Mouse (Mus musculus) midbrain, embryonic 11.5 days (tissue): Measurements from ENCODE around the gene Ptges2. TPM values are rescaled to one million over a fixed set of nuclear protein-coding genes. Genes with fewer than 3 reads are reported as not detected.

Experiments used
- ATAC-seq: fragments of 200-750 bp; cut with Nextera tagmentation; 2 replicates; pipeline ENCODE4 v1.8.0; 2017; ENCODE audit warnings: moderate TSS enrichment, moderate library complexity; ENCODE audit not compliant: low FRiP score
- DNase-seq: peaks from one replicate; pipeline ENCODE4 v3.0.0; 2015; ENCODE audit warnings: low spot score; ENCODE audit errors: missing footprints
- H3K27ac ChIP-seq: fragments of 300-500 bp; sonication (generic); 2 replicates; pipeline ENCODE4 v1.5.1; 2014; ENCODE audit warnings: low read depth, low read length
- H3K27me3 ChIP-seq: fragments of 300-500 bp; sonication (generic); 2 replicates; pipeline ENCODE4 v1.6.1; 2014; ENCODE audit warnings: mild to moderate bottlenecking, low read length, moderate library complexity, mixed read lengths; ENCODE audit not compliant: control insufficient read depth, insufficient read depth
- H3K36me3 ChIP-seq: fragments of 300-500 bp; sonication (generic); 2 replicates; pipeline ENCODE4 v1.6.1; 2014; ENCODE audit warnings: mild to moderate bottlenecking, low read length, moderate library complexity, mixed read lengths; ENCODE audit not compliant: control insufficient read depth, insufficient read depth
- H3K4me1 ChIP-seq: fragments of 300-500 bp; sonication (generic); 2 replicates; pipeline ENCODE4 v1.6.1; 2014; ENCODE audit warnings: low read length; ENCODE audit not compliant: control insufficient read depth, insufficient read depth
- H3K4me2 ChIP-seq: fragments of 300-500 bp; sonication (generic); 2 replicates; pipeline ENCODE4 v1.6.1; 2014; ENCODE audit warnings: mild to moderate bottlenecking, moderate library complexity
- H3K4me3 ChIP-seq: fragments of 300-500 bp; sonication (generic); 2 replicates; pipeline ENCODE4 v1.5.1; 2014; ENCODE audit warnings: low read depth, low read length
- H3K9ac ChIP-seq: fragments of 300-500 bp; sonication (generic); 2 replicates; pipeline ENCODE4 v1.6.1; 2014; ENCODE audit warnings: low read length
- H3K9me3 ChIP-seq: fragments of 300-500 bp; sonication (generic); 2 replicates; pipeline ENCODE4 v1.6.1; 2016; ENCODE audit warnings: low read length; ENCODE audit not compliant: control insufficient read depth
- WGBS: fragments of 180-500 bp; shearing (Covaris S2); extraction: QIAGEN DNeasy Blood & Tissue Kit; methylation state at CpG from one replicate; pipeline ENCODE4 v1.1.7; 2014; 5-methylcytosine and 5-hydroxymethylcytosine counted together
- polyA plus RNA-seq: library from polyadenylated mRNA; unstranded; fragments of >200 nt; fragmentation: Nextera tagmentation; extraction: Ambion mirVana; gene quantifications from 2 replicates; pipeline ENCODE4 v1.2.1, GENCODE M21; 2014

Gene Ptges2
- polyA plus RNA-seq, 1 experiment from 2014 or later = 24.7 TPM

DNA sequence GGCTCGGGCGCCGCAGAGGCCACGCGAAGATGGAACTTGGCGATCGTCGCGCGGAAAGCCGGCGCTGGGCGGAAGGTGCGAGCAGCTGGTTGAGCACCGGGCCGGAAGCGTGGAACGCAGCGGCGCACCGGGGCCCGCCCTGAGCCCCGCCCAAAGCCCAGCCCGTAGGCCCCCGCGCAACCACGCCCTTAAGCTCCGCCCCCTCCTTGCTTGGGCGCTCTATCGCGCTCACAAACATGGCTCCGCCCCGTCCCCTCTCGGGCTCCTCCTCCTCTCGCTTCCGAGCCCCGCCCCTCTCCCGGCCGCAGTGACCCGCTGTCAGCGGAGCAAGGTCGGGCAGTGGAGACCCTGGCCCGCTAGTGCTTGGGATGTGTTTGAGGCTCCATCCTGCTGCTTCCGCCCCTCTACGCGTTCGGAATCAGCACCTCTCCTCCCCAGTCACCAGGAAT is 13.9 kb upstream of the Ptges2 start, which contains the start of gene 1110008P14Rik:
Gene 1110008P14Rik (minus strand): TSS at position 164 of the 449 bp plus-strand sequence.
- Histone ChIP-seq H3K4me1 (peaks cover 5% of the 10 kb centered on the region; the same call in 1 of the 2 replicates), H3K4me2 (peak within 1 kb of the TSS; percentile 96), H3K27ac (no peak within 1 kb of the TSS), H3K4me3 (peak within 1 kb of the TSS; percentile 62), H3K9ac (peak within 1 kb of the TSS; percentile 67), H3K36me3 (peaks cover 6% of the 10 kb centered on the region; the same call in 1 of the 2 replicates), H3K9me3 (no peaks in the 10 kb centered on the region), H3K27me3 (peaks cover 5% of the 10 kb centered on the region)
- peak; percentile 90 for ATAC-seq
- DNase-seq = peak; percentile 99
- WGBS = 0% methylated on average over 24 of the region's 47 CpGs

GRCm38 (mm10) chr2:32382689-32383088 is 13.0 kb upstream of the Ptges2 start:
- 85% methylated on average over 2 of the region's 2 CpGs for WGBS
- H3K27ac ChIP-seq = no peak overlapping the region
- ATAC-seq = no peak
- no peak overlapping the region for H3K9ac ChIP-seq
- no peak overlapping the region for H3K4me3 ChIP-seq
- peaks cover 3% of the 10 kb centered on the region; the same call in 1 of the 2 replicates for H3K36me3 ChIP-seq
- peaks cover 5% of the 10 kb centered on the region for H3K27me3 ChIP-seq
- DNase-seq = no peak
- H3K9me3 ChIP-seq = no peaks in the 10 kb centered on the region
- no peak overlapping the region for H3K4me2 ChIP-seq
- H3K4me1 ChIP-seq = peaks cover 5% of the 10 kb centered on the region; the same call in 1 of the 2 replicates

GRCm38 (mm10) chr2:32387706-32388490 is 7.8 kb upstream of the Ptges2 start, which contains the start of gene Lcn2:
Gene Lcn2 (minus strand): TSS chr2:32388252.
- DNase-seq (no peak), ATAC-seq (no peak)
- Histone ChIP-seq H3K9ac (no peak within 1 kb of the TSS; the same call in 1 of the 2 replicates), H3K4me1 (no peaks in the 10 kb centered on the region), H3K9me3 (no peaks in the 10 kb centered on the region), H3K36me3 (no peaks in the 10 kb centered on the region), H3K4me2 (no peak within 1 kb of the TSS), H3K4me3 (no peak within 1 kb of the TSS), H3K27ac (no peak within 1 kb of the TSS), H3K27me3 (no peaks in the 10 kb centered on the region)
- WGBS = 67% methylated on average over 5 of the region's 5 CpGs

- Histone ChIP-seq H3K4me3 (no peak overlapping the region), H3K4me2 (no peak overlapping the region), H3K27ac (no peak overlapping the region), H3K9ac (no peak overlapping the region), H3K27me3 (no peaks in the 10 kb centered on the region), H3K9me3 (no peaks in the 10 kb centered on the region), H3K4me1 (no peaks in the 10 kb centered on the region), H3K36me3 (no peaks in the 10 kb centered on the region)
- ATAC-seq (no peak), DNase-seq (no peak)
- WGBS = 78% methylated on average over 2 of the region's 2 CpGs
These were observed 6.5 kb upstream of the Ptges2 start for GRCm38 (mm10) chr2:32389157-32389556.

- Histone ChIP-seq H3K36me3 (no peaks in the 10 kb centered on the region), H3K4me1 (peaks cover 3% of the 10 kb centered on the region), H3K4me3 (no peak overlapping the region), H3K9ac (no peak overlapping the region), H3K27me3 (no peaks in the 10 kb centered on the region), H3K9me3 (no peaks in the 10 kb centered on the region), H3K27ac (no peak overlapping the region), H3K4me2 (no peak overlapping the region)
- 76% methylated on average over 8 of the region's 8 CpGs for WGBS
- DNase-seq (no peak), ATAC-seq (no peak)
These were observed 4.8 kb upstream of the Ptges2 start for GRCm38 (mm10) chr2:32390871-32391270.

GRCm38 (mm10) chr2:32392063-32392462 is 3.6 kb upstream of the Ptges2 start:
- whole genome bisulfite sequencing = 81% methylated on average over 5 of the region's 5 CpGs
- Histone ChIP-seq H3K27ac (no peak overlapping the region), H3K4me3 (no peak overlapping the region), H3K4me1 (peaks cover 7% of the 10 kb centered on the region), H3K36me3 (no peaks in the 10 kb centered on the region), H3K9me3 (no peaks in the 10 kb centered on the region), H3K9ac (no peak overlapping the region), H3K27me3 (no peaks in the 10 kb centered on the region), H3K4me2 (no peak overlapping the region)
- DNase-seq (no peak), ATAC-seq (no peak)

- Histone ChIP-seq H3K36me3 (no peaks in the 10 kb centered on the region), H3K4me1 (peaks cover 10% of the 10 kb centered on the region), H3K27ac (peak overlapping the region; percentile 64; the same call in 1 of the 2 replicates), H3K9me3 (no peaks in the 10 kb centered on the region), H3K4me2 (peak overlapping the region; percentile 74), H3K9ac (peak overlapping the region; percentile 80), H3K27me3 (no peaks in the 10 kb centered on the region), H3K4me3 (peak overlapping the region; percentile 83)
- WGBS = 3% methylated on average over 8 of the region's 8 CpGs
- DNase-seq (peak; percentile 89), ATAC-seq (no peak)
These were observed 723 bp upstream of the Ptges2 start for GRCm38 (mm10) chr2:32394973-32395372.

- Histone ChIP-seq H3K9ac (peak overlapping the region; percentile 80), H3K9me3 (no peaks in the 10 kb centered on the region), H3K4me2 (peak overlapping the region; percentile 74), H3K4me1 (peaks cover 10% of the 10 kb centered on the region), H3K27me3 (no peaks in the 10 kb centered on the region), H3K36me3 (no peaks in the 10 kb centered on the region), H3K4me3 (peak overlapping the region; percentile 83), H3K27ac (peak overlapping the region; percentile 64)
- peak; percentile 95 for ATAC-seq
- no peak for DNase-seq
- under 1% methylated on average over 59 of the region's 59 CpGs for WGBS
These were observed 388 bp downstream of the Ptges2 start for GRCm38 (mm10) chr2:32395946-32396621.

DNA sequence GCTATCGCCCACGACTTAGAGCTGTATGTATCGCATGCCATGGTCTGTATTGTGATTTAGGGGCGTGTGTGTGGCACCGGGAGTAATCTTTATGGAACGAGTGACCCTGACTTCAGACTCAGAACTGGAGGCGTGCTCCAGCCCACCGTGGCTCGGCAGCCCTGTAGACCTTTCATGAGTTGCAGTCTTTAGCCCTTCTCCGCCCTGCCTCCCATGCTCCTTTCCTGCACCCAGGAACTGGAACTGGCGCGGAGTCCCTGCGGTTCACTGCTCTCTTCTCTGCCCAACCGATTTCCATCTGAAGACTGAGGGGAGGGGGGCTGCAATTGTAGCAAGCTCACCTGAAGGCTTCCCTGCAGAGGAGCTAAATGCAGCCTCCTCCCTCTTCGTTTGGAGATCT is 999 bp downstream of the Ptges2 start:
- Histone ChIP-seq H3K4me3 (peak overlapping the region; percentile 83), H3K36me3 (no peaks in the 10 kb centered on the region), H3K9ac (peak overlapping the region; percentile 80), H3K9me3 (no peaks in the 10 kb centered on the region), H3K27me3 (no peaks in the 10 kb centered on the region), H3K4me1 (peaks cover 10% of the 10 kb centered on the region), H3K27ac (no peak overlapping the region), H3K4me2 (peak overlapping the region; percentile 74)
- WGBS = 0% methylated on average over 15 of the region's 15 CpGs
- DNase-seq (no peak), ATAC-seq (no peak)
